Mouse (Mus musculus) liver, embryonic 14.5 days (tissue): ENCODE measurements at regions not wholly inside any gene's neighbourhood (a gene's known extent, or its start where the extent isn't known, plus 50 kb on each side); places are given as distances from the start of the nearest gene placed in this dataset.

ENCODE experiments used
- CTCF ChIP-seq: IDR thresholded peaks from 2 replicates; pipeline ENCODE4 v1.5.1; 2016; ENCODE audit warnings: antibody characterized with exemption, low read depth, control low read depth
- EP300 ChIP-seq: IDR thresholded peaks from 2 replicates; pipeline ENCODE4 v1.6.1; 2016; ENCODE audit warnings: antibody characterized with exemption, low read depth

DNA sequence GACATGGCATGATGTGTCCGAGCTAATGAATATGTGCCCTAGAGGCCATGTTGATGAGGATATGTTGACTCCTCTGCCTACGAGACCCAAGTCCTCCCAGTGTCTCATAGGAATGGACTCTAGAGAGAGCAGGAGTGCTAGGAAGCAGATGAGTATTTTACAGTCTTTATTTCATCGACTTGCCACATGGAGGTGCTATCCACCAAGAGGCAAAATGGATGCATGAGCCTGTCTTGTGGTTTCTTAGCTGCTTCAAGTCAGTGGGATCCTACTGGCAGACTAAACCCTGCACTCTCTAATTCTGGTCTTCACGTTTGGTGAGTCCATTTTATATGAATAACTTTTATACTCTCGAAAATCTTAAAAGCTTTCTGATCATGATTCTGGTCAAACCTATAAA is 253.4 kb downstream of the Dad1 start:
- no peak for TF ChIP-seq CTCF
- no peak for TF ChIP-seq EP300
